Comparison of ENCODE assay signal across 8 mouse cellular contexts in the genomic region with DNA sequence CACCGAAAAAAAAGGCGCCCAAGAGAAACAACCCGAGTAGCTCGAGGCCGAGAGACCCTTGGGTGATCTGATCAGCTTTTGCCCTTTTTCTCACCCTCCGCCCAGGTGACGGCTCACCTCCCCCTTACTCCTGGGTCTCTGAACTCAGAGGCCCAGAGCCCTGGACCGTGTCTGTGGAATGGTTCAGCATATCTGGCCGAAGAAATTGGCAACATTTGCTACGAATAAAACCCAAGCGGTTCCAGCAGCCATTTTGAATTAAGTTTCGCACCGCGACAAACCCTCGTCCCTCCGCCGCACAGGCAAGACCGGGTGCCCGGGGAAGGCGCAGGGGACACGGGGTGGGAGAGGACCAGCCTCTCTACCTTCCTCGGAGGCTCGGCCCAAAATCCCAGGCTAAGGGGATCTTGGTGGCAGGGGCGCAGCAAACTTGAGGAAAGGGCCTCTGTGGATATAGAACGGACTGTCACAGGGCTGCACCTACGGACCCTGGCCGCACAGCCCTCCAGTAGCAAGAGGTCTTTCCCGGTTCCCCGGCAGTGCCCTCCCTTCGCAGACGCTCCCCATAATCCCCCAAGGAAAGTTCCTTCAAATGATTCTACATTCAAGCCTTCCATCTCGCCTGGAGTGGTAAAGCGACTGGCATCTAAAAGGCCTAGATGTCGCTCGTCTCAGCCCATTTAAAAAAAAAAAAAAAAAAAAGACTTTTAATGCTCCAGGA. TPM values are rescaled to one million over a fixed set of nuclear protein-coding genes. Genes with fewer than 3 reads are reported as not detected.
DNase-seq lines count a peak whose midpoint lies in the region; ATAC-seq and TF ChIP-seq lines count a peak whose summit lies in the region.

No protein-coding gene starts in this region.

- intact Hi-C loops in left cerebral cortex, postnatal 14 days (cut with DNase I), result loop anchor here (10.0 kb wide), 1 partner anchor 1740 kb away; no protein-coding TSS in a partner anchor

- H3K4me3 ChIP-seq in lung, adult 2 months (replicated peaks; ENCODE audit: extremely low read depth, low read depth, low read length), result peak overlapping the region; percentile 54
- H3K4me3 ChIP-seq in heart, embryonic 12.5 days, result peak overlapping the region; percentile 68
- H3K4me3 ChIP-seq in limb, embryonic 11.5 days (ENCODE audit: low read depth, low read length), result peak overlapping the region; percentile 62

- TF ChIP-seq POLR2A in lung, adult 2 months (IDR thresholded peaks at IDR 0.05; ENCODE audit: borderline replicate concordance, extremely low read depth, low read depth, low read length), result no peak

- H3K27me3 ChIP-seq in heart, embryonic 12.5 days (replicated peaks), result no peaks in the 10 kb centered on the region
- H3K27me3 ChIP-seq in limb, embryonic 11.5 days (ENCODE audit: control insufficient read depth, insufficient read depth, low read length), result peaks cover 9% of the 10 kb centered on the region

- peaks cover 3% of the 10 kb centered on the region for H3K4me1 ChIP-seq in lung, adult 2 months (ENCODE audit: control insufficient read depth, insufficient read depth, low read length)
- peaks cover 34% of the 10 kb centered on the region for H3K4me1 ChIP-seq in heart, embryonic 12.5 days (replicated peaks)
- H3K4me1 ChIP-seq in limb, embryonic 11.5 days (ENCODE audit: control insufficient read depth, insufficient read depth, low read length), result peaks cover 2% of the 10 kb centered on the region; the same call in 1 of the 2 replicates

- ATAC-seq in heart, embryonic 12.5 days (ENCODE audit: insufficient number of reproducible peaks, low FRiP score), result no peak
- no peak for ATAC-seq in limb, embryonic 11.5 days (ENCODE audit: insufficient number of reproducible peaks, low FRiP score, low TSS enrichment, low read depth)

- peak overlapping the region; percentile 93 for H3K27ac ChIP-seq in heart, embryonic 12.5 days (ENCODE audit: poor library complexity, severe bottlenecking)
- H3K27ac ChIP-seq in limb, embryonic 11.5 days (replicated peaks; ENCODE audit: low read depth, low read length), result peak overlapping the region; percentile 44

- DNase-seq in lung, adult 2 months, result peak; percentile 37
- DNase-seq in lung, postnatal 36 days, result no peak
- DNase-seq in cerebellum, postnatal 10 days, result peak; percentile 55 to 73
- peak; percentile 73 for DNase-seq in limb, embryonic 11.5 days (ENCODE audit: low spot score)
- peak; percentile 65 for DNase-seq in neural tube, embryonic 10.5 days (ENCODE audit: extremely low spot score, low spot score)
- no peak for DNase-seq in right cerebral cortex, postnatal 25 days
- DNase-seq in left cerebral cortex, postnatal 14 days (ENCODE audit: low spot score in 2 of 2), result no peak

- H3K9ac ChIP-seq in heart, embryonic 12.5 days, result peak overlapping the region; percentile 100
- H3K9ac ChIP-seq in limb, embryonic 11.5 days (ENCODE audit: low read length), result peak overlapping the region; percentile 85

- peak overlapping the region; percentile 100 for H3K4me2 ChIP-seq in heart, embryonic 12.5 days
- H3K4me2 ChIP-seq in limb, embryonic 11.5 days (ENCODE audit: low read depth, severe bottlenecking), result peak overlapping the region; percentile 55

- no peaks in the 10 kb centered on the region for H3K9me3 ChIP-seq in heart, embryonic 12.5 days (replicated peaks)
- no peaks in the 10 kb centered on the region for H3K9me3 ChIP-seq in limb, embryonic 11.5 days (ENCODE audit: control insufficient read depth, low read length)

- TF ChIP-seq CTCF in lung, adult 2 months (IDR thresholded peaks at IDR 0.05; ENCODE audit: insufficient read depth, low read length), result no peak

- peaks cover 47% of the 10 kb centered on the region for H3K36me3 ChIP-seq in heart, embryonic 12.5 days
- H3K36me3 ChIP-seq in limb, embryonic 11.5 days (ENCODE audit: control insufficient read depth, insufficient read depth, low read length), result no peaks in the 10 kb centered on the region

- 6% methylated on average over 35 of the region's 35 CpGs for WGBS in lung, adult 2 months
- WGBS in heart, embryonic 12.5 days, result 1% methylated on average over 35 of the region's 35 CpGs
- WGBS in limb, embryonic 11.5 days, result under 1% methylated on average over 35 of the region's 35 CpGs

RNA-seq across cellular contexts. Expression of gene Meis1, which starts 4.2 kb away (rescaled TPM):
- 26.0 and 31.3 TPM in 2 replicates for polyA plus RNA-seq in lung, adult 2 months (2012; rRNA removed)
- polyA plus RNA-seq in heart, embryonic 12.5 days (2016; fragmentation: Nextera tagmentation; extraction: Ambion mirVana), result 75.9 and 81.4 TPM in 2 replicates
- polyA plus RNA-seq in limb, embryonic 11.5 days (2014; fragmentation: Nextera tagmentation; extraction: Ambion mirVana), result 69.8 and 85.0 TPM in 2 replicates
- total RNA-seq in left cerebral cortex, postnatal 14 days (2021), result 1 to 10 TPM; 3.6 to 4.5 TPM

Comparison
In these comparisons a context has a peak if more than half of its experiments do, and no peak if none do; other contexts are left out.
1. DNase-seq: peak in lung, adult 2 months (single experiment), cerebellum, postnatal 10 days (2 of 2), limb, embryonic 11.5 days (single experiment) and neural tube, embryonic 10.5 days (single experiment); none in lung, postnatal 36 days (single experiment), right cerebral cortex, postnatal 25 days (single experiment) and left cerebral cortex, postnatal 14 days (0 of 2).
2. Peak in every context shown above with its lines, with median percentiles within 50 percentile points of each other: H3K4me3 ChIP-seq.